Mouse (Mus musculus) forebrain, embryonic 12.5 days (tissue): ENCODE measurements around the gene Vcl. TPM values are rescaled to one million over a fixed set of nuclear protein-coding genes. Genes with fewer than 3 reads are reported as not detected.

Experiments used
- ATAC-seq: fragments of 200-750 bp; cut with Nextera tagmentation; 2 replicates; pipeline ENCODE4 v1.8.0; 2017; ENCODE audit warnings: moderate TSS enrichment; ENCODE audit not compliant: low FRiP score
- H3K27ac ChIP-seq: fragments of 300-500 bp; sonication (generic); 2 replicates; pipeline ENCODE4 v1.5.1; 2016; ENCODE audit warnings: mild to moderate bottlenecking
- H3K27me3 ChIP-seq: fragments of 300-500 bp; sonication (generic); 2 replicates; pipeline ENCODE4 v1.6.1; 2016; ENCODE audit warnings: mild to moderate bottlenecking
- H3K36me3 ChIP-seq: fragments of 300-500 bp; sonication (generic); replicated peaks from 2 replicates; pipeline ENCODE4 v1.6.1; 2016; ENCODE audit warnings: mild to moderate bottlenecking
- H3K4me1 ChIP-seq: fragments of 300-500 bp; sonication (generic); 2 replicates; pipeline ENCODE4 v1.6.1; 2016
- H3K4me2 ChIP-seq: fragments of 300-500 bp; sonication (generic); 2 replicates; pipeline ENCODE4 v1.6.1; 2016; ENCODE audit warnings: mild to moderate bottlenecking, moderate library complexity
- H3K4me3 ChIP-seq: fragments of 300-500 bp; sonication (generic); replicated peaks from 2 replicates; pipeline ENCODE4 v1.5.1; 2016; ENCODE audit warnings: mild to moderate bottlenecking
- H3K9ac ChIP-seq: fragments of 300-500 bp; sonication (generic); 2 replicates; pipeline ENCODE4 v1.6.1; 2016; ENCODE audit warnings: mild to moderate bottlenecking
- H3K9me3 ChIP-seq: fragments of 300-500 bp; sonication (generic); 2 replicates; pipeline ENCODE4 v1.6.1; 2016
- WGBS: fragments of 180-500 bp; shearing (Covaris S2); methylation state at CpG from one replicate; pipeline ENCODE4 v1.1.7; 2016; 5-methylcytosine and 5-hydroxymethylcytosine counted together
- polyA plus RNA-seq: library from polyadenylated mRNA; unstranded; fragments of >200 nt; fragmentation: Nextera tagmentation; extraction: Ambion mirVana; gene quantifications from 2 replicates; pipeline ENCODE4 v1.2.1, GENCODE M21; 2016

Vcl gene
- polyA plus RNA-seq, 1 experiment from 2014 or later: 21.4 TPM

- WGBS: 44% methylated on average over 7 of the region's 7 CpGs
- Histone ChIP-seq H3K9ac (no peak overlapping the region), H3K4me2 (peak overlapping the region; percentile 93), H3K9me3 (0 out of 2 replicates have a peak, but pooled peaks cover 3% of the 10 kb centered on the region), H3K4me3 (peak overlapping the region; percentile 83; the same call in 1 of the 2 replicates), H3K27ac (no peak overlapping the region), H3K36me3 (no peaks in the 10 kb centered on the region), H3K27me3 (no peaks in the 10 kb centered on the region), H3K4me1 (peaks cover 12% of the 10 kb centered on the region; the same call in 1 of the 2 replicates)
- ATAC-seq: no peak
These were observed 124.4 kb downstream of the Vcl start for GRCm38 (mm10) chr14:21053586-21053985.

GRCm38 (mm10) chr14:21058972-21059371 is 129.8 kb downstream of the Vcl start:
- Histone ChIP-seq H3K36me3 (no peaks in the 10 kb centered on the region), H3K27me3 (no peaks in the 10 kb centered on the region), H3K9me3 (no peaks in the 10 kb centered on the region), H3K4me2 (no peak overlapping the region), H3K4me1 (no peaks in the 10 kb centered on the region), H3K4me3 (no peak overlapping the region), H3K27ac (no peak overlapping the region), H3K9ac (no peak overlapping the region)
- 93% methylated on average over 2 of the region's 2 CpGs for WGBS
- ATAC-seq: no peak

- H3K4me2 ChIP-seq: no peak overlapping the region
- no peak overlapping the region for H3K4me3 ChIP-seq
- H3K4me1 ChIP-seq: no peaks in the 10 kb centered on the region
- no peak for ATAC-seq
- H3K27me3 ChIP-seq: no peaks in the 10 kb centered on the region
- no peak overlapping the region for H3K27ac ChIP-seq
- H3K9me3 ChIP-seq: no peaks in the 10 kb centered on the region
- WGBS: 62% methylated on average over 5 of the region's 5 CpGs
- H3K36me3 ChIP-seq: no peaks in the 10 kb centered on the region
- H3K9ac ChIP-seq: no peak overlapping the region
These were observed 133.7 kb downstream of the Vcl start for GRCm38 (mm10) chr14:21062766-21063513.

- no peaks in the 10 kb centered on the region for H3K9me3 ChIP-seq
- H3K4me3 ChIP-seq: no peak overlapping the region
- ATAC-seq: no peak
- H3K9ac ChIP-seq: no peak overlapping the region
- no peak overlapping the region for H3K27ac ChIP-seq
- 54% methylated on average over 1 of the region's 1 CpGs for WGBS
- H3K4me1 ChIP-seq: no peaks in the 10 kb centered on the region
- no peaks in the 10 kb centered on the region for H3K36me3 ChIP-seq
- H3K4me2 ChIP-seq: no peak overlapping the region
- no peaks in the 10 kb centered on the region for H3K27me3 ChIP-seq
These were observed 135.1 kb downstream of the Vcl start for GRCm38 (mm10) chr14:21064321-21064720.

GRCm38 (mm10) chr14:21065490-21066162 is 136.4 kb downstream of the Vcl start:
- H3K4me3 ChIP-seq: no peak overlapping the region
- H3K9ac ChIP-seq: no peak overlapping the region
- H3K4me1 ChIP-seq: no peaks in the 10 kb centered on the region
- ATAC-seq: no peak
- H3K4me2 ChIP-seq: no peak overlapping the region
- no peaks in the 10 kb centered on the region for H3K9me3 ChIP-seq
- H3K27me3 ChIP-seq: no peaks in the 10 kb centered on the region
- no peaks in the 10 kb centered on the region for H3K36me3 ChIP-seq
- 84% methylated on average over 8 of the region's 8 CpGs for WGBS
- H3K27ac ChIP-seq: no peak overlapping the region

- Histone ChIP-seq H3K36me3 (no peaks in the 10 kb centered on the region), H3K27me3 (no peaks in the 10 kb centered on the region), H3K9me3 (no peaks in the 10 kb centered on the region), H3K4me2 (no peak overlapping the region), H3K27ac (no peak overlapping the region), H3K4me3 (no peak overlapping the region), H3K9ac (no peak overlapping the region), H3K4me1 (no peaks in the 10 kb centered on the region)
- ATAC-seq: no peak
- WGBS: 89% methylated on average over 5 of the region's 5 CpGs
These were observed 140.4 kb downstream of the Vcl start for GRCm38 (mm10) chr14:21069594-21069993.

GRCm38 (mm10) chr14:21073981-21074380 is 144.8 kb downstream of the Vcl start:
- Histone ChIP-seq H3K27ac (no peak overlapping the region), H3K9me3 (no peaks in the 10 kb centered on the region), H3K36me3 (no peaks in the 10 kb centered on the region), H3K9ac (no peak overlapping the region), H3K4me2 (no peak overlapping the region), H3K4me1 (peaks cover 6% of the 10 kb centered on the region), H3K27me3 (no peaks in the 10 kb centered on the region), H3K4me3 (no peak overlapping the region)
- ATAC-seq: no peak
- 74% methylated on average over 3 of the region's 3 CpGs for WGBS

GRCm38 (mm10) chr14:21074398-21075320 is 145.5 kb downstream of the Vcl start:
- ATAC-seq: no peak
- Histone ChIP-seq H3K9ac (no peak overlapping the region), H3K36me3 (no peaks in the 10 kb centered on the region), H3K27me3 (no peaks in the 10 kb centered on the region), H3K27ac (no peak overlapping the region), H3K9me3 (no peaks in the 10 kb centered on the region), H3K4me1 (peaks cover 6% of the 10 kb centered on the region), H3K4me3 (no peak overlapping the region), H3K4me2 (peak overlapping the region; percentile 87)
- 74% methylated on average over 11 of the region's 11 CpGs for WGBS

GRCm38 (mm10) chr14:21075751-21076500 is 146.7 kb downstream of the Vcl start:
- Histone ChIP-seq H3K4me3 (peak overlapping the region; percentile 65), H3K27me3 (no peaks in the 10 kb centered on the region), H3K4me2 (peak overlapping the region; percentile 87), H3K9me3 (no peaks in the 10 kb centered on the region), H3K27ac (peak overlapping the region; percentile 61), H3K9ac (peak overlapping the region; percentile 63), H3K36me3 (no peaks in the 10 kb centered on the region), H3K4me1 (peaks cover 6% of the 10 kb centered on the region)
- WGBS: under 1% methylated on average over 59 of the region's 59 CpGs
- peak; percentile 99 for ATAC-seq

- H3K36me3 ChIP-seq: no peaks in the 10 kb centered on the region
- WGBS: 47% methylated on average over 7 of the region's 7 CpGs
- H3K4me3 ChIP-seq: peak overlapping the region; percentile 65
- H3K27ac ChIP-seq: no peak overlapping the region
- H3K4me1 ChIP-seq: peaks cover 6% of the 10 kb centered on the region
- H3K27me3 ChIP-seq: no peaks in the 10 kb centered on the region
- peak; percentile 45 for ATAC-seq
- peak overlapping the region; percentile 87 for H3K4me2 ChIP-seq
- H3K9me3 ChIP-seq: no peaks in the 10 kb centered on the region
- H3K9ac ChIP-seq: peak overlapping the region; percentile 63
These were observed 147.4 kb downstream of the Vcl start for GRCm38 (mm10) chr14:21076501-21077194.

- Histone ChIP-seq H3K9me3 (no peaks in the 10 kb centered on the region), H3K4me2 (no peak overlapping the region), H3K27ac (no peak overlapping the region), H3K4me1 (peaks cover 6% of the 10 kb centered on the region), H3K4me3 (no peak overlapping the region), H3K9ac (no peak overlapping the region), H3K36me3 (no peaks in the 10 kb centered on the region), H3K27me3 (no peaks in the 10 kb centered on the region)
- no peak for ATAC-seq
- WGBS: 83% methylated on average over 4 of the region's 4 CpGs
These were observed 148.7 kb downstream of the Vcl start for GRCm38 (mm10) chr14:21077939-21078338.
